Mouse (Mus musculus) midbrain, embryonic 11.5 days (tissue): ENCODE measurements around the gene Tank. TPM values are rescaled to one million over a fixed set of nuclear protein-coding genes. Genes with fewer than 3 reads are reported as not detected.

Experiments used
- ATAC-seq: fragments of 200-750 bp; cut with Nextera tagmentation; 2 replicates; pipeline ENCODE4 v1.8.0; 2017; ENCODE audit warnings: moderate TSS enrichment, moderate library complexity; ENCODE audit not compliant: low FRiP score
- DNase-seq: peaks from one replicate; pipeline ENCODE4 v3.0.0; 2015; ENCODE audit warnings: low spot score; ENCODE audit errors: missing footprints
- H3K27ac ChIP-seq: fragments of 300-500 bp; sonication (generic); 2 replicates; pipeline ENCODE4 v1.5.1; 2014; ENCODE audit warnings: low read depth, low read length
- H3K27me3 ChIP-seq: fragments of 300-500 bp; sonication (generic); 2 replicates; pipeline ENCODE4 v1.6.1; 2014; ENCODE audit warnings: mild to moderate bottlenecking, low read length, moderate library complexity, mixed read lengths; ENCODE audit not compliant: control insufficient read depth, insufficient read depth
- H3K36me3 ChIP-seq: fragments of 300-500 bp; sonication (generic); 2 replicates; pipeline ENCODE4 v1.6.1; 2014; ENCODE audit warnings: mild to moderate bottlenecking, low read length, moderate library complexity, mixed read lengths; ENCODE audit not compliant: control insufficient read depth, insufficient read depth
- H3K4me1 ChIP-seq: fragments of 300-500 bp; sonication (generic); 2 replicates; pipeline ENCODE4 v1.6.1; 2014; ENCODE audit warnings: low read length; ENCODE audit not compliant: control insufficient read depth, insufficient read depth
- H3K4me2 ChIP-seq: fragments of 300-500 bp; sonication (generic); 2 replicates; pipeline ENCODE4 v1.6.1; 2014; ENCODE audit warnings: mild to moderate bottlenecking, moderate library complexity
- H3K4me3 ChIP-seq: fragments of 300-500 bp; sonication (generic); 2 replicates; pipeline ENCODE4 v1.5.1; 2014; ENCODE audit warnings: low read depth, low read length
- H3K9ac ChIP-seq: fragments of 300-500 bp; sonication (generic); 2 replicates; pipeline ENCODE4 v1.6.1; 2014; ENCODE audit warnings: low read length
- H3K9me3 ChIP-seq: fragments of 300-500 bp; sonication (generic); 2 replicates; pipeline ENCODE4 v1.6.1; 2016; ENCODE audit warnings: low read length; ENCODE audit not compliant: control insufficient read depth
- WGBS: fragments of 180-500 bp; shearing (Covaris S2); extraction: QIAGEN DNeasy Blood & Tissue Kit; methylation state at CpG from one replicate; pipeline ENCODE4 v1.1.7; 2014; 5-methylcytosine and 5-hydroxymethylcytosine counted together
- polyA plus RNA-seq: library from polyadenylated mRNA; unstranded; fragments of >200 nt; fragmentation: Nextera tagmentation; extraction: Ambion mirVana; gene quantifications from 2 replicates; pipeline ENCODE4 v1.2.1, GENCODE M21; 2014

Tank gene
- polyA plus RNA-seq, 1 experiment from 2014 or later = 39.4 TPM

- no peak for ATAC-seq
- no peak overlapping the region for H3K4me2 ChIP-seq
- H3K9ac ChIP-seq = no peak overlapping the region
- H3K4me3 ChIP-seq = no peak overlapping the region
- no peaks in the 10 kb centered on the region for H3K4me1 ChIP-seq
- no peaks in the 10 kb centered on the region for H3K27me3 ChIP-seq
- no peak overlapping the region for H3K27ac ChIP-seq
- 88% methylated on average over 17 of the region's 17 CpGs for WGBS
- DNase-seq = no peak
- H3K9me3 ChIP-seq = no peaks in the 10 kb centered on the region
- no peaks in the 10 kb centered on the region for H3K36me3 ChIP-seq
Measured at GRCm38 (mm10) chr2:61576928-61577695, 1.3 kb upstream of the Tank start.

- H3K4me2 ChIP-seq = no peak overlapping the region
- H3K27me3 ChIP-seq = no peaks in the 10 kb centered on the region
- no peak overlapping the region for H3K9ac ChIP-seq
- H3K4me1 ChIP-seq = no peaks in the 10 kb centered on the region
- ATAC-seq = no peak
- WGBS = 76% methylated on average over 7 of the region's 7 CpGs
- H3K9me3 ChIP-seq = no peaks in the 10 kb centered on the region
- H3K27ac ChIP-seq = no peak overlapping the region
- H3K36me3 ChIP-seq = no peaks in the 10 kb centered on the region
- DNase-seq = no peak
- H3K4me3 ChIP-seq = no peak overlapping the region
Measured at GRCm38 (mm10) chr2:61577696-61578062, 706 bp upstream of the Tank start.

GRCm38 (mm10) chr2:61579501-61579990 lies 1.2 kb downstream of the Tank start:
- no peak for ATAC-seq
- H3K27ac ChIP-seq = no peak overlapping the region
- WGBS = 79% methylated on average over 3 of the region's 3 CpGs

GRCm38 (mm10) chr2:61580091-61580490 lies 1.7 kb downstream of the Tank start:
- DNase-seq (no peak), ATAC-seq (no peak)
- no peak overlapping the region for H3K4me2 ChIP-seq
- no peak overlapping the region for H3K4me3 ChIP-seq
- no peaks in the 10 kb centered on the region for H3K36me3 ChIP-seq
- no peaks in the 10 kb centered on the region for H3K4me1 ChIP-seq
- H3K27me3 ChIP-seq = no peaks in the 10 kb centered on the region
- H3K9ac ChIP-seq = no peak overlapping the region
- 89% methylated on average over 3 of the region's 3 CpGs for WGBS
- H3K9me3 ChIP-seq = no peaks in the 10 kb centered on the region
- no peak overlapping the region for H3K27ac ChIP-seq

More at GRCm38 (mm10) chr2:61579501-61579990, 1.2 kb downstream of the Tank start:
- no peak for DNase-seq
- no peaks in the 10 kb centered on the region for H3K27me3 ChIP-seq
- no peaks in the 10 kb centered on the region for H3K9me3 ChIP-seq
- H3K36me3 ChIP-seq = no peaks in the 10 kb centered on the region
- no peak overlapping the region for H3K4me3 ChIP-seq
- H3K4me2 ChIP-seq = no peak overlapping the region
- no peak overlapping the region for H3K9ac ChIP-seq
- H3K4me1 ChIP-seq = no peaks in the 10 kb centered on the region

GRCm38 (mm10) chr2:61580555-61581080 lies 2.2 kb downstream of the Tank start:
- Histone ChIP-seq H3K27ac (no peak overlapping the region), H3K4me2 (no peak overlapping the region), H3K4me3 (no peak overlapping the region), H3K36me3 (no peaks in the 10 kb centered on the region), H3K27me3 (no peaks in the 10 kb centered on the region), H3K4me1 (no peaks in the 10 kb centered on the region), H3K9ac (no peak overlapping the region), H3K9me3 (no peaks in the 10 kb centered on the region)
- ATAC-seq (no peak), DNase-seq (no peak)
- WGBS = 82% methylated on average over 10 of the region's 10 CpGs

- Histone ChIP-seq H3K4me2 (no peak overlapping the region), H3K27ac (no peak overlapping the region), H3K36me3 (no peaks in the 10 kb centered on the region), H3K4me3 (no peak overlapping the region), H3K9me3 (no peaks in the 10 kb centered on the region), H3K4me1 (no peaks in the 10 kb centered on the region), H3K9ac (no peak overlapping the region), H3K27me3 (no peaks in the 10 kb centered on the region)
- ATAC-seq (no peak), DNase-seq (no peak)
- WGBS = 85% methylated on average over 5 of the region's 5 CpGs
Measured at GRCm38 (mm10) chr2:61582578-61583315, 4.4 kb downstream of the Tank start.

GRCm38 (mm10) chr2:61585447-61585846 lies 7.1 kb downstream of the Tank start:
- Histone ChIP-seq H3K9me3 (no peaks in the 10 kb centered on the region), H3K4me3 (no peak overlapping the region), H3K9ac (no peak overlapping the region), H3K27ac (no peak overlapping the region), H3K4me1 (no peaks in the 10 kb centered on the region), H3K27me3 (no peaks in the 10 kb centered on the region), H3K36me3 (no peaks in the 10 kb centered on the region), H3K4me2 (no peak overlapping the region)
- WGBS = 77% methylated on average over 1 of the region's 1 CpGs
- ATAC-seq (no peak), DNase-seq (no peak)

GRCm38 (mm10) chr2:61586166-61586565 lies 7.8 kb downstream of the Tank start:
- Histone ChIP-seq H3K9me3 (no peaks in the 10 kb centered on the region), H3K36me3 (no peaks in the 10 kb centered on the region), H3K4me2 (no peak overlapping the region), H3K27me3 (no peaks in the 10 kb centered on the region), H3K4me1 (no peaks in the 10 kb centered on the region), H3K4me3 (no peak overlapping the region), H3K27ac (no peak overlapping the region), H3K9ac (no peak overlapping the region)
- WGBS = 92% methylated on average over 3 of the region's 3 CpGs
- ATAC-seq (no peak), DNase-seq (no peak)

- Histone ChIP-seq H3K9ac (no peak overlapping the region), H3K27me3 (no peaks in the 10 kb centered on the region), H3K27ac (no peak overlapping the region), H3K4me2 (no peak overlapping the region), H3K4me1 (no peaks in the 10 kb centered on the region), H3K36me3 (no peaks in the 10 kb centered on the region), H3K4me3 (no peak overlapping the region), H3K9me3 (no peaks in the 10 kb centered on the region)
- DNase-seq (no peak), ATAC-seq (no peak)
- WGBS = 85% methylated on average over 2 of the region's 2 CpGs
Measured at GRCm38 (mm10) chr2:61590751-61591150, 12.4 kb downstream of the Tank start.
